Mouse (Mus musculus): ENCODE measurements around the gene Ank3. TPM values are rescaled to one million over a fixed set of nuclear protein-coding genes. Genes with fewer than 3 reads are reported as not detected.

The Ank3 gene
- total and polyA plus RNA-seq, 2 experiments, result 2.9 to 31.0 TPM

DNA sequence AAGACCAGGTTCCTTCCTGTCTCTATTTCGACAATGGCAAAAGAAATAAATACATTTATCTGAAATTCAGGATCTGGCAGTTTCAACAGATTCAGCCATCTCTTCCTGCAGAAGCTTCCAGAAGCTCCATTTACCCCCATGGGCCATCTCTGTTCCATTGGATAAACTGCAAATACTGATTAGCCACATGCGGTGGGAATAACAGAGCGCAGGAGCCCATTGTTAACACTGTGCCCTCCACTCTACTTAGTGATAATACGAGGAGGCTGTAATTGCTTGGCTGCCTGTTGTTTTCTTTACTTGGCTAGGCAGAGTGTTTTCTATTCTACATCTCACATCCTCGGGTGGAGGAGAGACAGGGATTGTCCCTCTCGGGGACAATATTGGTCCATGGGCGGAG is 174.5 kb downstream of the Ank3 start:
- H3K27me3 ChIP-seq (ENCODE audit: control insufficient read depth, insufficient read depth, low read length), result no peaks in the 10 kb centered on the region; the same call in 1 of the 2 replicates
- H3K4me3 ChIP-seq (ENCODE audit: insufficient read depth, low read depth, low read length), result no peak overlapping the region
- TF ChIP-seq CTCF (IDR thresholded peaks at IDR 0.05; ENCODE audit: low read depth, low read length) (no peak), POLR2A (IDR thresholded peaks at IDR 0.05; ENCODE audit: extremely low read depth, insufficient read depth, low read length) (no peak)
- WGBS, result 74% methylated on average over 7 of the region's 7 CpGs
- no peak overlapping the region for H3K27ac ChIP-seq (replicated peaks; ENCODE audit: insufficient read depth, low read depth, low read length)
- DNase-seq (ENCODE audit: extremely low read depth, low read depth, low spot score), result no peak
- H3K4me1 ChIP-seq (ENCODE audit: control insufficient read depth, insufficient read depth, low read length), result no peaks in the 10 kb centered on the region; the same call in 1 of the 2 replicates
- no peaks in the 10 kb centered on the region for H3K79me2 ChIP-seq (ENCODE audit: control insufficient read depth, insufficient read depth, low read length)
- H3K36me3 ChIP-seq (ENCODE audit: control insufficient read depth, insufficient read depth, low read length), result no peaks in the 10 kb centered on the region
- H3K9ac ChIP-seq (ENCODE audit: low read depth, low read length), result no peak overlapping the region

DNA sequence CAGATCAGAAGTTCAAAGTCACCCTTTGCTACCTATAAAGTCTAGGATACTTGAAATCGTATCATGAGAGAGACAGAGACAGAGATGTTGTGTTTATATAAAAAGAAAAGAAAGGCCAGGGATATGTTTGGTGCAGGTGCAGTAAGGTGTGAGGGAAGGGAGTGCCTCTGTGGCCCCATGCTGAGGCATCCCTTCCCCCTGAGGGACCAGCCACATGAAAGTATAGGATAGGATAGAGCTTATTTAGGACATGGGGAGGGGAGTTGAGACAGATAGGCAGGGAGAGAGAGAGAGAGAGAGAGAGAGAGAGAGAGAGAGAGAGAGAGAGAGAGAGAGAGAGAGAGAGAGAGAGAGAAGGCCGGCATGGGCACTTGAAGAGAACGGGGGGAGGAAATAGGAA is 175.2 kb downstream of the Ank3 start:
- TF ChIP-seq CTCF (IDR thresholded peaks at IDR 0.05; ENCODE audit: low read depth, low read length) (no peak), POLR2A (IDR thresholded peaks at IDR 0.05; ENCODE audit: extremely low read depth, insufficient read depth, low read length) (no peak)
- Histone ChIP-seq H3K27me3 (ENCODE audit: control insufficient read depth, insufficient read depth, low read length) (no peaks in the 10 kb centered on the region; the same call in 1 of the 2 replicates), H3K79me2 (ENCODE audit: control insufficient read depth, insufficient read depth, low read length) (no peaks in the 10 kb centered on the region), H3K9ac (ENCODE audit: low read depth, low read length) (no peak overlapping the region), H3K36me3 (ENCODE audit: control insufficient read depth, insufficient read depth, low read length) (no peaks in the 10 kb centered on the region), H3K27ac (replicated peaks; ENCODE audit: insufficient read depth, low read depth, low read length) (no peak overlapping the region), H3K4me3 (ENCODE audit: insufficient read depth, low read depth, low read length) (no peak overlapping the region), H3K4me1 (ENCODE audit: control insufficient read depth, insufficient read depth, low read length) (no peaks in the 10 kb centered on the region; the same call in 1 of the 2 replicates)
- DNase-seq (ENCODE audit: extremely low read depth, low read depth, low spot score), result no peak
- 24% methylated on average over 3 of the region's 3 CpGs for WGBS

DNA sequence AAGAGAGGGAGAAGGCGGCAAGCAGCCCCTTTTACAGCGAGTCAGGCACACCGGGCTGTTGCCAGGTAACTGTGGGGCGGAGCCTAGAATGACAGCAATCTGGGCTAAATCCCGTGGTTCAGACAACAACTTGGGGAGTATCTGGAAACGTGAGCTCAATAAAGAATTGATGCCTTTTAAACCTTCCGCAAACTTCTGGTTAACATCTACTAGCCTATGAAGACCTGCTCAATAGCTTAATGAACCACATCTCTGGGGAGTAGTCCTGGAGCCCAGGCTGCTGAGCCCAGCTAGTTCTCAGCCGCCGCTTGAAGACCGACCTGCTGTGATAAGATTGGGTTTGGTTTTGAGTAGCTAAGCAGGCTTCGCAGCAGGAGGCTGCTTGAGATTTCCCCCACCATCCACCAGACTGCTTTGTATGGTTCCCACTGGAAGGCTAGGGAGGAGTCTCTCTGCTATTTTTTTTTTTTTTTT is 175.7 kb downstream of the Ank3 start:
- Histone ChIP-seq H3K36me3 (ENCODE audit: control insufficient read depth, insufficient read depth, low read length) (no peaks in the 10 kb centered on the region), H3K27me3 (ENCODE audit: control insufficient read depth, insufficient read depth, low read length) (no peaks in the 10 kb centered on the region; the same call in 1 of the 2 replicates), H3K4me3 (ENCODE audit: insufficient read depth, low read depth, low read length) (no peak overlapping the region), H3K27ac (replicated peaks; ENCODE audit: insufficient read depth, low read depth, low read length) (no peak overlapping the region), H3K4me1 (ENCODE audit: control insufficient read depth, insufficient read depth, low read length) (no peaks in the 10 kb centered on the region; the same call in 1 of the 2 replicates), H3K9ac (ENCODE audit: low read depth, low read length) (no peak overlapping the region), H3K79me2 (ENCODE audit: control insufficient read depth, insufficient read depth, low read length) (no peaks in the 10 kb centered on the region)
- WGBS, result 23% methylated on average over 11 of the region's 11 CpGs
- TF ChIP-seq POLR2A (IDR thresholded peaks at IDR 0.05; ENCODE audit: extremely low read depth, insufficient read depth, low read length), result no peak
- TF ChIP-seq CTCF (IDR thresholded peaks at IDR 0.05; ENCODE audit: low read depth, low read length), result no peak
- DNase-seq (ENCODE audit: extremely low read depth, low read depth, low spot score), result no peak

DNA sequence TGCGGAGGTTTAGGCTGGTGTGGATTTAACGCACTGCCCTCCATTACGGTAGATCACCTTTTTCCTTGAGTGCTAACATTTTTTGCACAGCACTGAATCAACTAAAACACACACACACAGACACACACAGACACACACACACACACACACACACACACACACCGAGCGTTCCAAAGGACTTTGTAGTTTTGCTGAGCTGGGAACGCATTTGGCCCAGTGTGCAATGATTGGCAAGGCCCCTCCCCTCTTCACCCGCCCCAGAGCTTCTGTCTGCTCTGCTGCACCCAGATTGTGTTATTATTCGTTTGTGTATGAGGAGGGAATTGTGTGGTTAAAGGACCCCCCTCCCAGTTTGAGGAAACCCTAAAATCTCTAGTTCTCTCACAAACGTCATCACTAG is 176.3 kb downstream of the Ank3 start:
- Histone ChIP-seq H3K9ac (ENCODE audit: low read depth, low read length) (no peak overlapping the region), H3K27me3 (ENCODE audit: control insufficient read depth, insufficient read depth, low read length) (no peaks in the 10 kb centered on the region; the same call in 1 of the 2 replicates), H3K27ac (replicated peaks; ENCODE audit: insufficient read depth, low read depth, low read length) (no peak overlapping the region), H3K4me1 (ENCODE audit: control insufficient read depth, insufficient read depth, low read length) (no peaks in the 10 kb centered on the region; the same call in 1 of the 2 replicates), H3K36me3 (ENCODE audit: control insufficient read depth, insufficient read depth, low read length) (no peaks in the 10 kb centered on the region), H3K79me2 (ENCODE audit: control insufficient read depth, insufficient read depth, low read length) (no peaks in the 10 kb centered on the region), H3K4me3 (ENCODE audit: insufficient read depth, low read depth, low read length) (no peak overlapping the region)
- WGBS, result 47% methylated on average over 9 of the region's 9 CpGs
- DNase-seq (ENCODE audit: extremely low read depth, low read depth, low spot score), result peak; percentile 7
- TF ChIP-seq CTCF (IDR thresholded peaks at IDR 0.05; ENCODE audit: low read depth, low read length), result no peak
- TF ChIP-seq POLR2A (IDR thresholded peaks at IDR 0.05; ENCODE audit: extremely low read depth, insufficient read depth, low read length), result no peak

DNA sequence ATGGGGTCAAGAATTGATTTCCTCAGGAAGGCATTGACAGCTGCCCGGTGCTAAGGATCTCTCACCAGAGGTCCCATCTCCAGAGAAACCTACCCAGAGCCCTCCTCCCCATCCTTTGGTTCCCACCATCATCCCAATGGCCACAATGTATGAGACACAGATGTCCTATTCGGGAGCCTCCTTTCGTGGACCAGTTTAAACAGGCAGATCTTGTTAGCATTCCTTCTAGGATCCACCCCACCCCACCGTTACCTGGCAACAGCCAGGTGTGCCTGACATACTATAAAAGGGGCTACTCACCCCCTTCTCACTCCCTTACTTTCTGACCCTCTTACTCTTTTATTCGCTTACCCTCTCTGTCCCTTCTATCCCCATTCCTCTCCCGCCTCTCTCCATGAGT is 176.9 kb downstream of the Ank3 start:
- Histone ChIP-seq H3K27ac (replicated peaks; ENCODE audit: insufficient read depth, low read depth, low read length) (no peak overlapping the region), H3K4me3 (ENCODE audit: insufficient read depth, low read depth, low read length) (no peak overlapping the region), H3K4me1 (ENCODE audit: control insufficient read depth, insufficient read depth, low read length) (no peaks in the 10 kb centered on the region; the same call in 1 of the 2 replicates), H3K9ac (ENCODE audit: low read depth, low read length) (no peak overlapping the region), H3K36me3 (ENCODE audit: control insufficient read depth, insufficient read depth, low read length) (no peaks in the 10 kb centered on the region), H3K79me2 (ENCODE audit: control insufficient read depth, insufficient read depth, low read length) (no peaks in the 10 kb centered on the region), H3K27me3 (ENCODE audit: control insufficient read depth, insufficient read depth, low read length) (no peaks in the 10 kb centered on the region; the same call in 1 of the 2 replicates)
- DNase-seq (ENCODE audit: extremely low read depth, low read depth, low spot score), result no peak
- no peak for TF ChIP-seq CTCF (IDR thresholded peaks at IDR 0.05; ENCODE audit: low read depth, low read length)
- TF ChIP-seq POLR2A (IDR thresholded peaks at IDR 0.05; ENCODE audit: extremely low read depth, insufficient read depth, low read length), result no peak
- WGBS, result 80% methylated on average over 6 of the region's 6 CpGs

DNA sequence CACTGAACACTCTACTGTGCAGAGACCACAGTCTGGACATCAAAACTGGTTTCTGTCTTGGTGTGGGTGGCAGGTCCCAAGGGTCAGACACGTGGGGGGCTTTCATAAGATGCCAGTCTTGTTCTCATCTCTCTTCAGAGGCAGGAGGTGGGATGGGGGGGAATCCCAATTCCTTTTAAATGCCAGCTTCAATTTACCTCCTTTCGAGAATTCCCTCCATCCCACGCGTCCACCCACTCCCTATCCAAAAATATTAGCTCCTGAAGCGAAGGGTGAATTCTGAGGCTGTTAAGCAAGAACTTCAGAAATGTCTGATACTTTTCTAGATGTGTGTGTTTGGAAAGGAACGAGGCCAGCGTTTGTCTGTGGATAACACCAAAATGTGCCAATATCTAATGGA is 177.7 kb downstream of the Ank3 start:
- Histone ChIP-seq H3K4me3 (ENCODE audit: insufficient read depth, low read depth, low read length) (no peak overlapping the region), H3K79me2 (ENCODE audit: control insufficient read depth, insufficient read depth, low read length) (no peaks in the 10 kb centered on the region), H3K27me3 (ENCODE audit: control insufficient read depth, insufficient read depth, low read length) (no peaks in the 10 kb centered on the region; the same call in 1 of the 2 replicates), H3K36me3 (ENCODE audit: control insufficient read depth, insufficient read depth, low read length) (no peaks in the 10 kb centered on the region), H3K4me1 (ENCODE audit: control insufficient read depth, insufficient read depth, low read length) (no peaks in the 10 kb centered on the region; the same call in 1 of the 2 replicates), H3K9ac (ENCODE audit: low read depth, low read length) (no peak overlapping the region), H3K27ac (replicated peaks; ENCODE audit: insufficient read depth, low read depth, low read length) (no peak overlapping the region)
- TF ChIP-seq CTCF (IDR thresholded peaks at IDR 0.05; ENCODE audit: low read depth, low read length) (no peak), POLR2A (IDR thresholded peaks at IDR 0.05; ENCODE audit: extremely low read depth, insufficient read depth, low read length) (no peak)
- 86% methylated on average over 7 of the region's 7 CpGs for WGBS
- DNase-seq (ENCODE audit: extremely low read depth, low read depth, low spot score), result no peak

Measured in liver, adult 2 months (tissue).